Mouse (Mus musculus) frontal cortex, postnatal 14 days (tissue): Measurements from ENCODE around the gene Dse.

Experiments used
- DNase-seq, 2 experiments: peaks; one replicate each; pipeline ENCODE4 v3.0.0; 2022; ENCODE audit warnings: low spot score in 2 of 2

The Dse gene

GRCm38 (mm10) chr10:34131356-34131755 is 76.2 kb downstream of the Dse start:
- no peak for DNase-seq

DNA sequence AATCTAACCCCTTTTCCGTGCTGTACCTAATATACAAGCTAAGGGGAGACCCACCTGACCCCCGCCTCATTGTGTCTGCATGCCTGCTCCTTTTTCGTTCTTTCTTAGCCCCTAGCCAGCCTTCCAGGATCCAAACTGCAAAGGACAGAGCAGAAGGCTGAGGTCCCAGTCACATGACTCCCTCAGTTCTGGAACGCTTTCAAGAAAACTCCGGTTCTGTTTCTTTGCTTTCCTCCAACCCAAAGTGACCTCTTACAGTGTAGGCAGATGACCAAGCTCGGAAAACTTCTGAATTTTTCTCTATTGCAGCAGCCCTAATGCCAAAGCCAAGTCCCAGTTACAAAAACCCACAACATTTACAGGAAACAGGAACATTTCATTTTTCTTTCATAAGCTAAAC is 79.1 kb downstream of the Dse start:
- no peak for DNase-seq

DNA sequence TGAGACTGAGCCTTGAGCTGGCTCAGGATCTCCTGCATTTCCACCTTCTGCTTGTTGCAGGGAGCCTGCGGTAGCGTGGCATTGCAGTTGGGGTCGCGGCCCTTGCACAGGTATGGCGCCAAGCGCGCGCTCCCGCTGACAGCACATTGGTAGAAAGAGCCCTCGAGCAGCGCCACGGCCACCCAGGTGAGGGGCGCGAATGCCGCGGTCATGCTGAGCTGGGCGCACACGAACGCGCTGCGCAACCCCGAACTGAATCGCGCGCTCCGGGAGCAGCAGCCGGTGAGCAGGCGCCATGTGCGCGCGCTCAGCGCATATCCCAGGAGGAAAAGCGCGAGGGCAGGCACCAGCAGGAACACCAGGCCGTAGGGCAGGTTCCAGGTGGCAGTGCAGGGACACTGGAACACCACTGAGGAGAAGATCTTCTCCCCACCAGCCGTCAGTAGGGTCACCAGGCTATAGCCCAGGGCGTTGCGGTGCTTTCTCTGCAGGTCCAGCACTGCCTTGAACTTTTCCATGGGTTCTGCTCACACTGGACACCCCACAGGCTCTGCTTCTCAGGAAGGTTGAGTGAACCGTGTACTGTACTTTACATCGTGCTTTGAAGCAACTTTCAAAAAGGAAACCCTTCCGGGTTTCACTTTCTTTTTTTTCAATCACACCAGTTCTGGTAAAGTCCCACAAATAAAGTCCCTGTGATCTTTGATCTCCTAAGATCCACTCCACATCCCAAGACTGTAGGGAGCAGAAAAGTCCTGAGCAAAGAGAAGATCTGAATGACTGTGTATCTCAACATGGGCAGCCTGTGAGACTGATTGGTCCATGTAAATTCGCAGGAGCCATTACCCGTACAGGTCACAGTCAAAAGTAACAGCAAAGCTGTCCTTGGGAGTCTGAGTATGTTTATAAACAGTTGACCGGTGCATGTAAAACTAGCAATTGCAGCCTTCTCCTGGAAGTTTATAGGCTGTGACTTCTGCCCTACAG is 79.8 kb downstream of the Dse start, which contains the start of gene Calhm6:
Gene Calhm6 (minus strand): TSS at position 593 of the 987 bp plus-strand sequence.
- peak in 1 of 2 experiments; percentile 34 for DNase-seq

- DNase-seq: no peak
These were observed 89.1 kb downstream of the Dse start for GRCm38 (mm10) chr10:34118421-34118820.

- DNase-seq: no peak
These were observed 89.7 kb downstream of the Dse start for GRCm38 (mm10) chr10:34117770-34118169.

DNA sequence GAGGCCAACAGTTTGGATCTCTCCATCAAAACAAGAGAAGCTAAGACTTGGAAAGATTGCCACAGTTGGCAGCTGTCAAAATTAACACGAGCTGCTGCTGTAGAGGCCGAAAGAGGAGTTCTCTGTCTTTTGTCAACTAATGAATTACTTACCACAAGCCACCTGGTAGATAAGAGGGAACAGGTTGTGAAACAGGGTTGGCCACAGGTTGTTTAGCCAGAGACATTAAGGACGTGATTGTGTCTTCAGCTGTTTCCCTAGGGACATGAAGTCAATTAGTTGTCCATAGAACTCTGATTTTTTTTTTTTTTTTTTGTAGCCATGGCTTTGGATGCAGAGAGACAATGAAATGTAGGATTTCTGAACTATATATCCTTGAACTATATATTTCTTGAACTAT is 90.4 kb downstream of the Dse start:
- no peak for DNase-seq

DNA sequence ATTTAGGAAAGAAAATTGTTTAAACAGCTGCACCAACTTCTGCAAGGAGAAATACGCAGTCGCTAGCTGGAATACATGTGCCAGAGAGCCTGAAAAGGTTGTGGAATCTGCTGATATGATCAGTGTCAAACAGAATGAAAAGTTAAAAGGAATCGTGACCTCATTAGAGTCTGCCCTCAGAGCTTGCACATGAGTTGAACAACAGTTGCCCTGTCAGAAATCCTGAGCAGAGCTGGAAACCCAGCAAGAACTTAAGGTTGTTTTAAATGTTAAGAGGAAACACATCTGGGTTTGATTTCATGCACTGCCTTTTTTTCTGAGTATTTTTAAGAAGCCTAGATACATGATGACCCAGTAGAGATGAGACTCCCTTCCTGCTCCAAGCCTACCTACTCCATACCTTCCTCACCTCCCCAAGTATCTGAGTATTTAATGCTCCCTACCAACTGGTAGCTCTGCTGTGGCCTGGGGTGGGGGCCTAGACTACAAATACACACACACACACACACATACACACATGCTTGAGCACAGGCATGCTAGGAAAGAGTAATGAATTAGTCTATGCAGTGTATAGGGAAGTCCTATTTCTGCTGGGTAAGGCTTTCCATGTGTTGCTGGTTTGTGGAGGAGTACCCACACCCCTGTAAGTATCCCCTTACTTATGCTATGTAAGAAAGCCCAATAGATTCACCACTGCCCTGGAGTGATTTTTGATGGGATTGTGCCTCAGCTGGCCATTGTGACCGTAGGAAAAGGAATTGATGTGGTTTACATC is 95.4 kb downstream of the Dse start:
- DNase-seq: no peak

GRCm38 (mm10) chr10:34110863-34111465 is 96.6 kb downstream of the Dse start:
- no peak for DNase-seq
